Mouse (Mus musculus) embryonic facial prominence, embryonic 11.5 days (tissue): ENCODE data around the gene Trim65. TPM values are rescaled to one million over a fixed set of nuclear protein-coding genes. Genes with fewer than 3 reads are reported as not detected.

Experiments used
- ATAC-seq: fragments of 200-750 bp; cut with Nextera tagmentation; replicated peaks from 2 replicates; pipeline ENCODE4 v1.8.0; 2017; ENCODE audit warnings: low read depth; ENCODE audit not compliant: insufficient number of reproducible peaks, low FRiP score, low TSS enrichment
- DNase-seq: peaks from one replicate; pipeline ENCODE4 v3.0.0-alpha.2; 2015; ENCODE audit warnings: low spot score
- H3K27ac ChIP-seq: fragments of 300-500 bp; sonication (generic); replicated peaks from 2 replicates; pipeline ENCODE4 v1.5.1; 2014; ENCODE audit warnings: mild to moderate bottlenecking, low read depth, low read length, control low read depth
- H3K27me3 ChIP-seq: fragments of 300-500 bp; sonication (generic); 2 replicates; pipeline ENCODE4 v1.6.1; 2014; ENCODE audit warnings: mild to moderate bottlenecking, low read length, moderate library complexity, mixed read lengths; ENCODE audit not compliant: control insufficient read depth, insufficient read depth
- H3K36me3 ChIP-seq: fragments of 300-500 bp; sonication (generic); replicated peaks from 2 replicates; pipeline ENCODE4 v1.6.1; 2014; ENCODE audit warnings: low read depth, mild to moderate bottlenecking, low read length, moderate library complexity, mixed read lengths; ENCODE audit not compliant: control insufficient read depth, insufficient read depth
- H3K4me1 ChIP-seq: fragments of 300-500 bp; sonication (generic); 2 replicates; pipeline ENCODE4 v1.6.1; 2014; ENCODE audit warnings: low read length, mixed read lengths; ENCODE audit not compliant: control insufficient read depth, insufficient read depth
- H3K4me2 ChIP-seq: fragments of 300-500 bp; sonication (generic); 2 replicates; pipeline ENCODE4 v1.6.1; 2014; ENCODE audit warnings: low read depth, mild to moderate bottlenecking, control low read depth, low read length, moderate library complexity
- H3K4me3 ChIP-seq: fragments of 300-500 bp; sonication (generic); 2 replicates; pipeline ENCODE4 v1.5.1; 2014; ENCODE audit warnings: low read depth, low read length, control low read depth
- H3K9ac ChIP-seq: fragments of 300-500 bp; sonication (generic); replicated peaks from 2 replicates; pipeline ENCODE4 v1.6.1; 2014; ENCODE audit warnings: mild to moderate bottlenecking, control low read depth, low read length
- H3K9me3 ChIP-seq: fragments of 300-500 bp; sonication (generic); replicated peaks from 2 replicates; pipeline ENCODE4 v1.6.1; 2016; ENCODE audit warnings: mild to moderate bottlenecking, low read length, inconsistent platforms, mixed read lengths; ENCODE audit not compliant: control insufficient read depth
- WGBS: fragments of 180-500 bp; shearing (Covaris S2); extraction: QIAGEN DNeasy Blood & Tissue Kit; methylation state at CpG from one replicate; pipeline ENCODE4 v1.1.7; 2014; 5-methylcytosine and 5-hydroxymethylcytosine counted together
- polyA plus RNA-seq: library from polyadenylated mRNA; unstranded; fragments of >200 nt; fragmentation: Nextera tagmentation; extraction: Ambion mirVana; gene quantifications from 2 replicates; pipeline ENCODE4 v1.2.1, GENCODE M21; 2014

Trim65 gene
- polyA plus RNA-seq, 1 experiment from 2014 or later, result 1.8 TPM

DNA sequence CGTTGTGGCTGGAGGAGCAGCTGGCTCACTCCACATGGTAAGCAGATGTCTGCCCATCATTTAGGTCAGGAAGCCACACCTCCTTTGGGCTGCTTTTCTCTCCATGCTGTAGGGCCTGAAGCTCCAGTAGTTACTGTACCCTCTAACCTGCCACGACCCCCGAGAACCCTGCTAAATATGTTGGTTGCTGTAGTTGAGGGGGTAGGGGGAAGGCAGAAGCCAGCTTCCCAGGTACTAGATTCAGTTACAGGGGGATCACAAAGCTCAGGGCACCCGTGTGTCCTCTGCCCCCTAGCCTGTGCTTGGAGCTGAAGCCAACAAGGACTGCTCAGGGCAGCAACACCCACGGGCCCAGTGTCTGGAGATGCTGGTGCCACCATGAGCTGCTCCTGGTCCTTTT is 2.6 kb upstream of the Trim65 start:
- H3K36me3 ChIP-seq, result peaks cover 3% of the 10 kb centered on the region; the same call in 1 of the 2 replicates
- H3K4me1 ChIP-seq, result 0 out of 2 replicates have a peak, but pooled peaks cover 2% of the 10 kb centered on the region
- H3K27ac ChIP-seq, result no peak overlapping the region

DNA sequence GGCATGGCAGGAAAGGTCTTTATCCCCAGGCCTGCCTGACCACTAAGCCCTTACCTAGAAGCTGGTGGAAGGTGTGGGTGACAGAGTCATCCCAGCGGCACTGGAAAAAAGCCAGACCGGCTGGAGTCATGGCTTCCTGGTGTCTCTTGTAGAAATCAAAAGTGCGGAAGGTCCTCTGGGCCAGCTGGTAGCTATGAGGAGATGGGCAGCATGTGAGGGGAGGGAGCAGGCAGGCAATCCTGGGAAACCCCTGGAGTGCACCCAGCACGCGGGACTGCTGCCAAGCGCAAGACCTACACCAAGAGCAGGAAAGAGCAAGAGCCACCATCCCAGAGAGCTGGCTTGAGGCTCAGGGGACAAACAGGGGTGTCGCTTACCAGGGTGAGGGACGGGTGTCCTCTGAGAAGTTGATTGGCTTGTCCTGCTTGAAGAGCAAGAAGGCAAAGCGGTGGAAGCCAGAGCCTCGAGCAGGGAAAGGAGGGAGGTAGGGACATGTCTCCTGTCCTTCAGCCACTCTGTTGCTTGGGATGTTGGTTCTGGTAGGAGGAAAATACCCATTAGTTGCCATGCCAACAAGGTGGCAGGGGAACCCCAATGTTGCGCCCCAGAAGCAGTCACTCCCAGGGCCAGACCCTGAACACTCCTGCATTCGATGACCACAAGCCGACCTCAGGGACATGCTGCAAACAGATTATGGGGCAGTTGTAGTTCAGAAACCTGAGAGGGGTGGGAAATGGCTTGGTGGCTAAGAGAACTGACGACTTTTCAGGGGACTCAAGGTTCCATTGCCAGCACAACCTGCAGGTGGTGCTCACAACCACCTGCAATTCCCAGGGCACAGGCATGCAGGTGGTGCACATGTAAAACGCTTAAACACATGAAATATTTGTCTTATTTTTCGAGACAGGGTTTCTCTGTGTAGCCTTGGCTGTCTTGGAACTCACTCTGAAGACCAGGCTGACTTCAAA is 1.7 kb upstream of the Trim65 start:
- Histone ChIP-seq H3K27ac (no peak overlapping the region), H3K4me1 (peaks cover 2% of the 10 kb centered on the region; the same call in 1 of the 2 replicates)
- 83% methylated on average over 16 of the region's 16 CpGs for WGBS

More for the DNA sequence above, 2.6 kb upstream of the Trim65 start:
- ATAC-seq (no peak), DNase-seq (no peak)
- 55% methylated on average over 5 of the region's 5 CpGs for WGBS
- Histone ChIP-seq H3K27me3 (no peaks in the 10 kb centered on the region), H3K4me2 (no peak overlapping the region), H3K9ac (no peak overlapping the region), H3K4me3 (no peak overlapping the region), H3K9me3 (no peaks in the 10 kb centered on the region)

DNA sequence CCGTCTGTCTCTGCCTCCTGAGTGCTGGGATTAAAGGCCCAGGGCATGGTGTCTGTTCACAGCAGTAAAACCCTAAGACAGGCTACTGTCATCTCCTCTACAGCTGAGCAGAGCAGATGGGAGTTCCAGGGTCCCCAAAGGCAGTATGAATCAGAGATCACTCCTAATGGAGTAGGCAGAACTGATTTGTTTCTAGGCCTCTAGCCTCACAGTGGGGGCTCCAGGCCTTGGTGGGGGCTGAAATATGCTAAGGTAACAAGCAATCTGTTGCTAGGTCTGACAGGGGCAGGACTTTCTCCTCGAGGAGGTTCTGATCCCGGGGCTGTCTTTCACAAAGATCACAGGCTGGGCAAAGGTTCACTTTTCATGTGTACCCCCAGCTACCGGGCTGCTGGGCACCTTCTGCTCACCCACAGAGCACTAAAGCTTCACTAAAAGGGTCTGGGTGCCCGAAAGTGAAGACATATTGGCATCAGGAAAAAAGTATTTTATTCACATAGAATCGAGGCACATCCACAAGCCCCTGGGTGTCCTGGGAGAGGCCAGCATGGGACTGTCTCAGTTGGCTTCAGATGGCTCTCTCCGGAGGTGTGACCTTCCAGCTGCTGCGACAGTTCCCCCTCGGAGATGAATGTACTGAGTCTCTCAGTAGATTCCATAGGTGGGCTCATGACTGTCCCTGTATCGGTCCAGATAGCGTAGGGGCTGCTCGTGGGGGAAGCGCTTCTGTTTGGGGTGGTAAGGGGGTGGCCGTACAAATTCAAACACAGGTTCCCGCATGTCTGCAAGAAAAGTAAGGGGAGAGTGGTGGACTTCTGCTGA is 632 bp upstream of the Trim65 start:
- peaks cover 7% of the 10 kb centered on the region; the same call in 1 of the 2 replicates for H3K4me1 ChIP-seq
- H3K4me3 ChIP-seq, result peak overlapping the region; percentile 43; the same call in 1 of the 2 replicates
- no peak overlapping the region for H3K27ac ChIP-seq
- H3K4me2 ChIP-seq, result peak overlapping the region; percentile 19; the same call in 1 of the 2 replicates
- peak overlapping the region; percentile 64; the same call in 1 of the 2 replicates for H3K9ac ChIP-seq
- H3K36me3 ChIP-seq, result peaks cover 3% of the 10 kb centered on the region; the same call in 1 of the 2 replicates
- WGBS, result 86% methylated on average over 15 of the region's 15 CpGs
- DNase-seq, result no peak
- ATAC-seq, result no peak
- H3K27me3 ChIP-seq, result no peaks in the 10 kb centered on the region
- no peaks in the 10 kb centered on the region for H3K9me3 ChIP-seq

More for the DNA sequence above, 1.7 kb upstream of the Trim65 start:
- H3K9ac ChIP-seq, result no peak overlapping the region
- no peaks in the 10 kb centered on the region for H3K9me3 ChIP-seq
- no peak for DNase-seq
- ATAC-seq, result no peak
- no peak overlapping the region for H3K4me2 ChIP-seq
- H3K4me3 ChIP-seq, result no peak overlapping the region
- H3K27me3 ChIP-seq, result no peaks in the 10 kb centered on the region
- H3K36me3 ChIP-seq, result peaks cover 3% of the 10 kb centered on the region; the same call in 1 of the 2 replicates

DNA sequence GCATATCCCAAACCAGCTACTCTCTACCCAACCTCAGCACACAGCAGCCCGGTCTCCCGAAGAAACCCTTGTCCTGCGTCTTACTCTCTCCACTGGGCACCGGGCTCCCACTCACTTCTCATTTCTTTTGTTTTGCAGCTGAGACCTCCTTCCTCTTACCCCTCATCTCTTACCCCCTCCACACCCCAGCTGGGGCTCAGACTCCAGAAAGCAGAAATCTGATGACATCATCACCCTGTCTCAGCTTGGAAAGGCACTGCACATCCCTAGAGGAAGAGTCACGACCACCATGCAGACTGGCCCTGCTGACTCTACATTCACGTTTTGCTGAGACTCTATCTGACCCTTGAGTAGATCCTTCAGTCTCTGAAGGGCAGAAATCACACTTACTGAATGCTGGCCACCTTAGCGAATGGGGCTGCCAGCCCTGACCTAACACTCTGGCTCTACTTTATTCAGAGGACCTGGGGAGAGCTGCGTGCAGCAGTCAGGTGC is 888 bp downstream of the Trim65 start:
- Histone ChIP-seq H3K4me2 (peak overlapping the region; percentile 66), H3K4me3 (peak overlapping the region; percentile 43), H3K4me1 (peaks cover 7% of the 10 kb centered on the region; the same call in 1 of the 2 replicates), H3K9ac (peak overlapping the region; percentile 64), H3K36me3 (peaks cover 6% of the 10 kb centered on the region), H3K27ac (0 out of 2 replicates have a peak overlapping the region, but pooled peaks have one; percentile 42), H3K27me3 (no peaks in the 10 kb centered on the region), H3K9me3 (no peaks in the 10 kb centered on the region)
- 47% methylated on average over 8 of the region's 8 CpGs for whole genome bisulfite sequencing
- ATAC-seq, result peak; percentile 31
- peak; percentile 31 for DNase-seq

DNA sequence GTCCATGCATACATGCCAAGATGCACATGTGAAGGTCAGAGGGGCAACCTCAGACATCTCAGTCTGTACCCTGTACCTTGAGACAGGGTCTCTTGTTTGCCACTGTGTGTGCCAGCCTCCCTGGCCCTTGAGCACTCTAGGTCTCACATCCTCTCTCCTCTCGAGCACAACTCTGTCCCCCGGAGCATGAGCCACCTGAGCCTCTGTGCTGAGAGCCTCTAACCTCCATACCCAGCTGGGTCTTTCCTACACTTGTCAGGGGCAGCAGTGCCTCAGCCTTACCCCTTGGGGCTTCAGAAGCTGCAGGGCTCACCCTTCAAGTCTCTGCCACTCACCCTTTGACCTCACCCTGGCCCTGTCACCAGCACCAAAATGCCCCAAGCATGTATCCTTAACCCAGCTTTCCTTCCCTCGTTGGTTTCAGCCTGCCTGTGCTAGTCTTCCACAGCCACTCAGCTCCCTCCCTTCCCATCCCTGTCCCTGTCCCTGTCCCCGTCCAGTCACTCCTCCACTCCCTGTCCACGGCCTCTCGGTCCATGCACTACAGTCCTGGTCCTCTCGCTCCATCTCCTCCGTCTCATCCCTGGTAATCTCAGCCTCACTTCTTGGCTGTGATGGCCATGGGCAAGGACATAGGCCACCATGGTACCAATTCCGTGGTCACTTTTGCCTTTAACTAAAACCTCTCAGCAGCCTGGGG is 1.7 kb downstream of the Trim65 start:
- 73% methylated on average over 9 of the region's 9 CpGs for WGBS
- Histone ChIP-seq H3K9ac (no peak overlapping the region), H3K36me3 (peaks cover 6% of the 10 kb centered on the region), H3K27me3 (no peaks in the 10 kb centered on the region), H3K27ac (no peak overlapping the region), H3K4me2 (no peak overlapping the region), H3K4me3 (no peak overlapping the region), H3K9me3 (no peaks in the 10 kb centered on the region), H3K4me1 (peaks cover 7% of the 10 kb centered on the region; the same call in 1 of the 2 replicates)
- DNase-seq, result no peak
- no peak for ATAC-seq

DNA sequence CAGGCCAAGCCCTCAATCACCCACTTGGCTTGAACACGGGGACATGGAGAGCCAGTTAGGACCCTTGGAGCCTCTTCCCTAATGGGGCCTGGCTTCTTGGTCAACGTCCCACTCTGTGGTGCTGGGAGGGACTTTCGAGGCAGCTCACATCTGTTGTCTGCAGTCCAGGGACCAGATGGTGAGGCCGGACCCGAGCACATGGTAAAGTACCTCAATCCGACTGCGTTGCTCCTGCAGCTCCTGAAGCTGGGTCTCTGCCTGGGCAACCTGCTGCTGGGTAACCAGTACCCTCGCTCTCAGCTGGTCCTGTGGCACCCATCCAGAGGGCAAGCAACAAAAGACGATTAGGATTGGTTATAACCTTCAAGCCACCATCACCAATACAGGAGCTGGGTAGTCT is 2.9 kb downstream of the Trim65 start:
- H3K9ac ChIP-seq, result no peak overlapping the region
- no peaks in the 10 kb centered on the region for H3K27me3 ChIP-seq
- no peak for DNase-seq
- no peak overlapping the region for H3K27ac ChIP-seq
- H3K4me3 ChIP-seq, result no peak overlapping the region
- WGBS, result 83% methylated on average over 9 of the region's 9 CpGs
- peaks cover 6% of the 10 kb centered on the region for H3K36me3 ChIP-seq
- H3K4me1 ChIP-seq, result peaks cover 7% of the 10 kb centered on the region; the same call in 1 of the 2 replicates
- ATAC-seq, result no peak
- no peak overlapping the region for H3K4me2 ChIP-seq
- H3K9me3 ChIP-seq, result no peaks in the 10 kb centered on the region
